Comparison of ENCODE assay signal across 25 mouse cellular contexts in the genomic region with DNA sequence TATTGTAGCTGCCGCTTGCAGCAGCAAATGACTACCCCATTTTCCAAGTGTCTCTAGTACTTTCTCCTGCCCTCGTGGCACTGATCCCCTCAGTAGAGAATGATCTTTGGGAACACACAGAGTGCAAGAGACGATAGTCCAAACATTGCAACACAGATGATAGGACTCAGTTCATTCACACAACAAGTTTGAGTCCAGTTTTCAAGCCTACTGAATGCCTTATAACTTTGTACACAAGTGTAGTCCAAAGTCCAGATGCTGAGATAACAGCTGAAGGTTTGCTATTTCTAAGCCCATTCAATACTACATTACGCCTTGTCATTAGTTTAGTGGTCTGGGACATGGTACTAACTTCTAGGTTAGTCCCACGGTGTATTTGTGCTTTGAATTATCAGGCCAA. TPM values are rescaled to one million over a fixed set of nuclear protein-coding genes. Genes with fewer than 3 reads are reported as not detected.
DNase-seq lines count a peak whose midpoint lies in the region; ATAC-seq and TF ChIP-seq lines count a peak whose summit lies in the region.
"Had no signal": no experiment of that assay in that cellular context is flagged by ENCODE, and none has a peak within 500 bp of the region (broad histone marks: within the 10 kb centered on the region; RNA-seq: fewer than 3 reads in every experiment).

No protein-coding gene starts in this region.

- H3K9ac ChIP-seq in liver, embryonic 16.5 days (ENCODE audit: low read depth, low read length): no peak overlapping the region
- H3K9ac ChIP-seq in intestine, embryonic 16.5 days (ENCODE audit: low read depth, low read length): no peak overlapping the region
- H3K9ac ChIP-seq: embryonic facial prominence, embryonic 13.5 days; forebrain, embryonic 12.5 days; forebrain, embryonic 15.5 days; heart, embryonic 12.5 days; heart, embryonic 15.5 days; hindbrain, embryonic 13.5 days had no signal

- no peak overlapping the region for H3K4me3 ChIP-seq in liver, embryonic 16.5 days (ENCODE audit: low read depth, low read length)
- H3K4me3 ChIP-seq in intestine, embryonic 16.5 days (ENCODE audit: low read length): no peak overlapping the region
- no peak overlapping the region for H3K4me3 ChIP-seq in small intestine, adult 2 months (ENCODE audit: low read depth, low read length)
- H3K4me3 ChIP-seq in lung, adult 2 months (replicated peaks; ENCODE audit: extremely low read depth, low read depth, low read length): no peak overlapping the region
- H3K4me3 ChIP-seq: embryonic facial prominence, embryonic 10.5 days; embryonic facial prominence, embryonic 13.5 days; erythroblast, embryonic 14.5 days; forebrain, embryonic 12.5 days; forebrain, embryonic 15.5 days; heart, embryonic 12.5 days; heart, embryonic 15.5 days; hindbrain, embryonic 10.5 days; hindbrain, embryonic 13.5 days had no signal

- no peak for DNase-seq in liver
- no peak for DNase-seq in right cerebral cortex, postnatal 36 days (ENCODE audit: low spot score in 2 of 2)
- DNase-seq in lung, adult 2 months: no peak
- DNase-seq: adrenal gland, adult 2 months; adrenal gland, postnatal 25 days; cerebellum, adult 11-12 months; cerebellum, adult 8-10 months; cerebellum, postnatal 10 days; cerebellum, postnatal 36 days; embryo, embryonic 11 days; heart, postnatal 36 days had no signal

- TF ChIP-seq CTCF in small intestine, adult 2 months (IDR thresholded peaks at IDR 0.05; ENCODE audit: extremely low read depth, insufficient read length, insufficient replicate concordance, low read depth, low read length): no peak
- TF ChIP-seq CTCF in lung, adult 2 months (IDR thresholded peaks at IDR 0.05; ENCODE audit: insufficient read depth, low read length): no peak

- H3K36me3 ChIP-seq in liver, embryonic 16.5 days (ENCODE audit: control insufficient read depth, insufficient read depth): no peaks in the 10 kb centered on the region
- no peaks in the 10 kb centered on the region for H3K36me3 ChIP-seq in intestine, embryonic 16.5 days (ENCODE audit: control insufficient read depth, insufficient read depth, low read length)
- no peaks in the 10 kb centered on the region for H3K36me3 ChIP-seq in small intestine, adult 2 months (ENCODE audit: control insufficient read depth, insufficient read depth, low read length)
- H3K36me3 ChIP-seq: embryonic facial prominence, embryonic 10.5 days; embryonic facial prominence, embryonic 13.5 days; forebrain, embryonic 12.5 days; forebrain, embryonic 15.5 days; heart, embryonic 12.5 days; heart, embryonic 15.5 days; hindbrain, embryonic 10.5 days; hindbrain, embryonic 13.5 days had no signal

- no peaks in the 10 kb centered on the region for H3K4me1 ChIP-seq in liver, embryonic 16.5 days (ENCODE audit: control insufficient read depth, low read depth, low read length)
- peaks cover 3% of the 10 kb centered on the region; the same call in 1 of the 2 replicates for H3K4me1 ChIP-seq in intestine, embryonic 16.5 days (ENCODE audit: control insufficient read depth, insufficient read depth, low read length)
- H3K4me1 ChIP-seq in small intestine, adult 2 months (ENCODE audit: control insufficient read depth, insufficient read depth, insufficient read length, low read length): peaks cover 12% of the 10 kb centered on the region; the same call in 1 of the 2 replicates
- H3K4me1 ChIP-seq in lung, adult 2 months (ENCODE audit: control insufficient read depth, insufficient read depth, low read length): no peaks in the 10 kb centered on the region
- H3K4me1 ChIP-seq: embryonic facial prominence, embryonic 10.5 days; embryonic facial prominence, embryonic 13.5 days; forebrain, embryonic 12.5 days; forebrain, embryonic 15.5 days; heart, embryonic 12.5 days; heart, embryonic 15.5 days; hindbrain, embryonic 10.5 days; hindbrain, embryonic 13.5 days had no signal

- peak; percentile 53; the same call in 1 of the 2 replicates for ATAC-seq in liver, embryonic 16.5 days (ENCODE audit: low read depth)
- ATAC-seq in intestine, embryonic 16.5 days: peak; percentile 77
- ATAC-seq: CD4-positive, CD25-positive, alpha-beta regulatory T cell, adult 4 months; forebrain, embryonic 15.5 days; hindbrain, embryonic 16.5 days had no signal

- no peaks in the 10 kb centered on the region for H3K9me3 ChIP-seq in liver, embryonic 16.5 days (replicated peaks; ENCODE audit: control insufficient read depth, low read length)
- no peaks in the 10 kb centered on the region for H3K9me3 ChIP-seq in intestine, embryonic 16.5 days (ENCODE audit: control insufficient read depth, low read length)
- H3K9me3 ChIP-seq: embryonic facial prominence, embryonic 10.5 days; embryonic facial prominence, embryonic 13.5 days; forebrain, embryonic 12.5 days; forebrain, embryonic 15.5 days; heart, embryonic 12.5 days; heart, embryonic 15.5 days; hindbrain, embryonic 10.5 days; hindbrain, embryonic 13.5 days had no signal

- no peaks in the 10 kb centered on the region for H3K27me3 ChIP-seq in liver, embryonic 16.5 days (ENCODE audit: control insufficient read depth, insufficient read depth, low read depth, low read length)
- H3K27me3 ChIP-seq in intestine, embryonic 16.5 days (replicated peaks; ENCODE audit: control insufficient read depth, insufficient read depth, low read length): no peaks in the 10 kb centered on the region
- H3K27me3 ChIP-seq in small intestine, adult 2 months (ENCODE audit: control insufficient read depth, insufficient read depth, low read length): no peaks in the 10 kb centered on the region
- H3K27me3 ChIP-seq: embryonic facial prominence, embryonic 13.5 days; forebrain, embryonic 15.5 days; heart, embryonic 12.5 days; heart, embryonic 15.5 days; hindbrain, embryonic 13.5 days had no signal

- WGBS in liver, embryonic 16.5 days (ENCODE audit: insufficient replicate concordance): 61% methylated on average over 5 of the region's 5 CpGs
- WGBS in intestine, embryonic 16.5 days: 72% methylated on average over 5 of the region's 5 CpGs
- 48% methylated on average over 5 of the region's 5 CpGs for WGBS in small intestine, adult 2 months
- WGBS in lung, adult 2 months: 79% methylated on average over 5 of the region's 5 CpGs

- TF ChIP-seq POLR2A in small intestine, adult 2 months (IDR thresholded peaks at IDR 0.05; ENCODE audit: low read depth, low read length): no peak
- TF ChIP-seq POLR2A in lung, adult 2 months (IDR thresholded peaks at IDR 0.05; ENCODE audit: borderline replicate concordance, extremely low read depth, low read depth, low read length): no peak

- no peak overlapping the region for H3K27ac ChIP-seq in liver, embryonic 16.5 days (ENCODE audit: low read length)
- no peak overlapping the region for H3K27ac ChIP-seq in intestine, embryonic 16.5 days (ENCODE audit: low read length)
- H3K27ac ChIP-seq in small intestine, adult 2 months (ENCODE audit: insufficient read depth, low read depth, low read length): peak overlapping the region; percentile 66
- H3K27ac ChIP-seq: embryonic facial prominence, embryonic 10.5 days; embryonic facial prominence, embryonic 13.5 days; forebrain, embryonic 12.5 days; forebrain, embryonic 15.5 days; heart, embryonic 15.5 days; hindbrain, embryonic 10.5 days; hindbrain, embryonic 13.5 days had no signal

- no peak overlapping the region for H3K4me2 ChIP-seq in liver, embryonic 16.5 days (ENCODE audit: low read depth, low read length)
- no peak overlapping the region for H3K4me2 ChIP-seq in intestine, embryonic 16.5 days (ENCODE audit: low read depth, low read length)
- H3K4me2 ChIP-seq: embryonic facial prominence, embryonic 13.5 days; forebrain, embryonic 12.5 days; forebrain, embryonic 15.5 days; heart, embryonic 12.5 days; heart, embryonic 15.5 days; hindbrain, embryonic 13.5 days had no signal

RNA-seq across cellular contexts. Expression of gene Rap2c, which starts 40.5 kb away (rescaled TPM):
- polyA plus RNA-seq in liver, embryonic 16.5 days (2015; fragmentation: Nextera tagmentation; extraction: Ambion mirVana): 7.6 and 8.5 TPM in 2 replicates
- 15.5 and 17.3 TPM in 2 replicates for polyA plus RNA-seq in intestine, embryonic 16.5 days (2015; fragmentation: Nextera tagmentation; extraction: Ambion mirVana)
- polyA plus RNA-seq in small intestine, adult 2 months (2012; rRNA removed): 0.38 and 1.5 TPM in 2 replicates
- polyA plus RNA-seq in lung, adult 2 months (2012; rRNA removed): 2.0 and 3.8 TPM in 2 replicates
